Mouse (Mus musculus): ENCODE measurements around the gene Kcnk2. TPM values are rescaled to one million over a fixed set of nuclear protein-coding genes. Genes with fewer than 3 reads are reported as not detected.

Kcnk2 gene
- polyA plus RNA-seq, 1 experiment from 2014 or later = 0.55 TPM

DNA sequence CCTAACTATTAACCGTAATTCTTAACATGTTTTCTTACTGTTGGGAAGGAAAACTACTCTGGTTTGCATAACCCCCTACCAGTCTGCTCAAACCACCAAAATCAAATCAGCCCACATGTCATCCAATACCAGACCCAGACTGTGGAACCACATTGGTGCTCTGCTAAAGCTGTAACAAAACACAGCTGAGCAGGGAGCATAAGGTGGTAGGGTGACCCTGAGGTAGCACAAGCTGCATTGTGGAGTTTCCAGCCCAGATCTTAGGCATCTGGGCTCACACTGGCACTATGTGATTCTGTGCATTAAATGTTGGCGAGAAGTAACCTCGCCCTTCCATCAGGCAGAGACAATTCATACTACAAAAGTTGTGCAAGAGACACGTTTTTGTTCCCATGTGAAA is 1.1 kb upstream of the Kcnk2 start:
- no peak overlapping the region for H3K27ac ChIP-seq (replicated peaks)
- no peaks in the 10 kb centered on the region for H3K27me3 ChIP-seq (replicated peaks)
- no peak for ATAC-seq (ENCODE audit: extremely low read depth, insufficient number of reproducible peaks, low FRiP score, low TSS enrichment)
- no peak overlapping the region for H3K9ac ChIP-seq
- no peak overlapping the region for H3K4me2 ChIP-seq
- peaks cover 5% of the 10 kb centered on the region; the same call in 1 of the 2 replicates for H3K4me1 ChIP-seq
- H3K4me3 ChIP-seq = no peak overlapping the region
- WGBS = 80% methylated on average over 4 of the region's 4 CpGs
- H3K9me3 ChIP-seq = no peaks in the 10 kb centered on the region
- no peaks in the 10 kb centered on the region for H3K36me3 ChIP-seq

GRCm38 (mm10) chr1:189386848-189387247 is 15.2 kb downstream of the Kcnk2 start:
- H3K9me3 ChIP-seq = no peaks in the 10 kb centered on the region
- no peaks in the 10 kb centered on the region for H3K4me1 ChIP-seq
- no peaks in the 10 kb centered on the region for H3K27me3 ChIP-seq (replicated peaks)
- 60% methylated on average over 10 of the region's 10 CpGs for WGBS
- H3K36me3 ChIP-seq = no peaks in the 10 kb centered on the region
- no peak overlapping the region for H3K4me2 ChIP-seq
- no peak overlapping the region for H3K27ac ChIP-seq (replicated peaks)
- ATAC-seq (ENCODE audit: extremely low read depth, insufficient number of reproducible peaks, low FRiP score, low TSS enrichment) = no peak
- H3K9ac ChIP-seq = no peak overlapping the region
- H3K4me3 ChIP-seq = no peak overlapping the region

DNA sequence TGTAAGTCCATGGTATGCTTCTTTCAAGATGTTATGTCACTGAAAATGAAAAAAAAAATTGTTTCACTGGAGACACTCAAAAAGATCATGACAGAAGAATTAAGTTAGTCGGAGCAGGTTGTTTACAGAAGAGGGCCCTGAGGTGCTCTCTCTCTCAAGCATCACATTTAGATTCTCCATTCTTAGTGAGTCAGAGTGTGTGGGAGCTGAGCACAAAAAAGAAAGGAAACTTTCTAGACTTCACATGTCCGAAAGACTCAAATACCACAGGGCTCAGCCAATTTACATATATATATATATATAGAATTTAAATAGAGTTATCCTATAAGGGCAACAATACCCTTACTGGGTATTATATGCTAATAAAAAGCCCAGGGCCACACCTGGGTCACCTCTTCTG is 15.9 kb downstream of the Kcnk2 start:
- 72% methylated on average over 2 of the region's 2 CpGs for WGBS
- H3K27ac ChIP-seq (replicated peaks) = no peak overlapping the region
- ATAC-seq (ENCODE audit: extremely low read depth, insufficient number of reproducible peaks, low FRiP score, low TSS enrichment) = no peak
- no peaks in the 10 kb centered on the region for H3K9me3 ChIP-seq
- no peak overlapping the region for H3K9ac ChIP-seq
- no peak overlapping the region for H3K4me2 ChIP-seq
- H3K36me3 ChIP-seq = no peaks in the 10 kb centered on the region
- H3K4me1 ChIP-seq = no peaks in the 10 kb centered on the region
- no peak overlapping the region for H3K4me3 ChIP-seq
- no peaks in the 10 kb centered on the region for H3K27me3 ChIP-seq (replicated peaks)

DNA sequence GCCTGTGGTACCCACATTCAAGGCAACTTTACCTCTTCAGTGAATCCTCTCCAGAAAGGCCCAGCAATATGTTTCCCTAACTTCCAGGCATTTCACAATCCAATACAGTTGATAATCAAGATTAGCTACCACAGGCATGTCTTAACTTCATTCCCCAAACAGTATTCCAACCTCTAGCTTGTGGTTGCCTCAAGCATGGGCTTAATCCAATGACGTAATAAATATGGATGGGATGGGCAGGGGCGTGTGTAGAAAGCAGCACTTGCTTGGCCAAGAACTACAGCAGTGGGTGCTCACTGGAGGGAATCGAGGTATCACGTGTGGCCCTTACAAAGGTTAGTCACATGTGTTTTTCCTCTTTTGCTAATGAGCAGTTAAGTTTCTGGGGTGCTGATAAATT is 34.4 kb downstream of the Kcnk2 start:
- no peak overlapping the region for H3K27ac ChIP-seq (replicated peaks)
- WGBS = 77% methylated on average over 4 of the region's 4 CpGs
- H3K27me3 ChIP-seq (replicated peaks) = no peaks in the 10 kb centered on the region
- no peak overlapping the region for H3K4me3 ChIP-seq
- no peaks in the 10 kb centered on the region for H3K9me3 ChIP-seq
- H3K36me3 ChIP-seq = no peaks in the 10 kb centered on the region
- H3K4me2 ChIP-seq = no peak overlapping the region
- H3K4me1 ChIP-seq = peaks cover 9% of the 10 kb centered on the region; the same call in 1 of the 2 replicates
- no peak for ATAC-seq (ENCODE audit: extremely low read depth, insufficient number of reproducible peaks, low FRiP score, low TSS enrichment)
- no peak overlapping the region for H3K9ac ChIP-seq

DNA sequence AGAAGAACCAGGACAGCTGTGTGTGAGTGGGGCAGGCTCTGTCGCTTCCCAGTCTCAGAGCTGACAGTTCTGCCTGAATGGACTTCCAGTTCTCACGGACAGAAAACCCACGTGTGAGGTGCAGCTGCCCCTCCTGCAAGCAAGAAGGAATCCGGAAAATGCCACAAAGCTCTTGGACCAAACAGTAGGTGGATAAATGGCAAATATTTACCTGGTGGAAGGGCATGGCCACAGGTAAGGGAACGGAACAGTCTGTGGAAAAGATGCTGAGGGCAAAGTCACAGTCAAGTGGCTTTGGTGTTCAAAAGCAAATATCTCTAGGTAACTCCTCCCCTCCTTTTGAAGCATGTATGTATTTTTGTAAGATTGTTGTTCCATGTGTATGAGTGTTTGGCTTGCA is 37.9 kb downstream of the Kcnk2 start:
- no peak for ATAC-seq (ENCODE audit: extremely low read depth, insufficient number of reproducible peaks, low FRiP score, low TSS enrichment)
- no peak overlapping the region for H3K9ac ChIP-seq
- H3K4me3 ChIP-seq = no peak overlapping the region
- no peaks in the 10 kb centered on the region for H3K9me3 ChIP-seq
- H3K4me1 ChIP-seq = no peaks in the 10 kb centered on the region
- no peaks in the 10 kb centered on the region for H3K27me3 ChIP-seq (replicated peaks)
- 69% methylated on average over 5 of the region's 5 CpGs for WGBS
- H3K36me3 ChIP-seq = no peaks in the 10 kb centered on the region
- no peak overlapping the region for H3K4me2 ChIP-seq
- H3K27ac ChIP-seq (replicated peaks) = no peak overlapping the region

GRCm38 (mm10) chr1:189362579-189362978 is 39.5 kb downstream of the Kcnk2 start:
- Histone ChIP-seq H3K4me1 (no peaks in the 10 kb centered on the region), H3K27me3 (replicated peaks) (no peaks in the 10 kb centered on the region), H3K4me3 (no peak overlapping the region), H3K9ac (no peak overlapping the region), H3K27ac (replicated peaks) (no peak overlapping the region), H3K9me3 (no peaks in the 10 kb centered on the region), H3K4me2 (no peak overlapping the region), H3K36me3 (no peaks in the 10 kb centered on the region)
- 51% methylated on average over 6 of the region's 6 CpGs for WGBS
- ATAC-seq (ENCODE audit: extremely low read depth, insufficient number of reproducible peaks, low FRiP score, low TSS enrichment) = no peak

DNA sequence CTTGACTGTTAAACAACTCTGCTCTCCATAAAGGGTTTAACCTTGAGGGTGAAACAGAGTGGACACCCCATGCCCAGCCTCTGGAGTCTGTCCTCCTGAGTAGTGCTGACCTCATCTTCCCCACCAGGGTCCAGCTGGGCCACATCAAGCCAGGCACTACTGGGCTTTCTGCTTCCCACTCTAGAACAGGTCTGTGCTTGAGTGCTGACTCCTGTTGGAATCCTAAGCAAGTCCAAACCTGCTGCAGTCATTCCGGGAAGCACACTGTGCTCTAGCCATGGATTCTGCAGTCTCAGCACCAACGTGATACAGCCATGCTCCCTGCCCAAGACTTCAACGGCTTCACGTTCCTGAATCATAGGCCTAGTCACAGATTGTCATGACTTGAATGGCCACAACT is 42.4 kb downstream of the Kcnk2 start:
- H3K4me3 ChIP-seq = no peak overlapping the region
- no peak overlapping the region for H3K4me2 ChIP-seq
- no peaks in the 10 kb centered on the region for H3K4me1 ChIP-seq
- H3K27ac ChIP-seq (replicated peaks) = no peak overlapping the region
- H3K36me3 ChIP-seq = no peaks in the 10 kb centered on the region
- H3K9me3 ChIP-seq = peaks cover 1% of the 10 kb centered on the region; the same call in 1 of the 2 replicates
- H3K27me3 ChIP-seq (replicated peaks) = no peaks in the 10 kb centered on the region
- ATAC-seq (ENCODE audit: extremely low read depth, insufficient number of reproducible peaks, low FRiP score, low TSS enrichment) = no peak
- 68% methylated on average over 4 of the region's 4 CpGs for WGBS
- H3K9ac ChIP-seq = no peak overlapping the region

DNA sequence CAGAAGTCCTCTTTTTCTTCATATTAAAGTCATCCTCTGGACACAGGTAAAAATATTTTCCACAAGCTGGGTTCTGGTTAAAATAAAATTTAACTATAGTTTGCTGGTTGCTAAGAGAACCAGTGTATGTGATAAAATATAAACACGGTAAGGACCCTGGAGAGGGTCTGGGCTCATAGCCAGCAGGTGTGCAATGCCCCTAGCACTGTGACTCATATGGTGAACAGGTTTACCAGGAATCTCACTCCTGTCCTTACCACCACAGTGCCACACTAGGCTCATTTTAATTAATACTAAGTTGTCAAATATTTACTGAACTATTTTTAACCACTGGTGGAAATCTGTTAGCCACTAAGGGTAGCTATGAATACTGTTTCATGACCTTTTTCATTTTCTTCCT is 48.2 kb downstream of the Kcnk2 start:
- no peak for ATAC-seq (ENCODE audit: extremely low read depth, insufficient number of reproducible peaks, low FRiP score, low TSS enrichment)
- Histone ChIP-seq H3K27me3 (replicated peaks) (no peaks in the 10 kb centered on the region), H3K4me2 (no peak overlapping the region), H3K9ac (no peak overlapping the region), H3K36me3 (no peaks in the 10 kb centered on the region), H3K9me3 (peaks cover 2% of the 10 kb centered on the region; the same call in 1 of the 2 replicates), H3K4me1 (peaks cover 16% of the 10 kb centered on the region), H3K4me3 (no peak overlapping the region), H3K27ac (replicated peaks) (no peak overlapping the region)
- 60% methylated on average over 1 of the region's 1 CpGs for WGBS

- no peak for ATAC-seq (ENCODE audit: extremely low read depth, insufficient number of reproducible peaks, low FRiP score, low TSS enrichment)
- 0 out of 2 replicates have a peak, but pooled peaks cover 3% of the 10 kb centered on the region for H3K27me3 ChIP-seq (replicated peaks)
- H3K9ac ChIP-seq = no peak overlapping the region
- H3K9me3 ChIP-seq = peaks cover 2% of the 10 kb centered on the region; the same call in 1 of the 2 replicates
- 19% methylated on average over 6 of the region's 6 CpGs for WGBS
- peaks cover 16% of the 10 kb centered on the region for H3K4me1 ChIP-seq
- no peak overlapping the region for H3K4me3 ChIP-seq
- H3K36me3 ChIP-seq = no peaks in the 10 kb centered on the region
- 0 out of 2 replicates have a peak overlapping the region, but pooled peaks have one; percentile 6 for H3K4me2 ChIP-seq
- no peak overlapping the region for H3K27ac ChIP-seq (replicated peaks)
Measured at GRCm38 (mm10) chr1:189351804-189352203, 50.3 kb downstream of the Kcnk2 start.

DNA sequence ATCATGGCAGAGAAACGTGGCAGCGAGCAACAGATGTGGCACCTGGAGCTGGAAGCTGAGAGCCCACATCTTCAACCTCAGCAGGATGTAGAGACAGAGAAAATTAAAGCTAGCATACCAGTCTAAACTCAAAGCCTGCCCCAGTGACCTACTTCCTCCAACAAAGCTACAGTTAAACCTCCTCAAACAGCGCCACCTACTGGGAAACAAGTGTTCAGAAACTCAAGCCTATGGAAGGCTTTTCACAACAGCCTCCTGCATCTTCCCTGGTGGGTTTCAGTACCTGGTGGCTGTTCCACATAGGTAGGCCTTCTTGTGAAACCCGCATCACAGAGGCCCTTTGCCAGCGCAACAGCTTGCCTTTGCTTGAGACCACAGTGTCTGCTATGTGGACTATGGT is 52.9 kb downstream of the Kcnk2 start:
- peaks cover 16% of the 10 kb centered on the region for H3K4me1 ChIP-seq
- H3K27me3 ChIP-seq (replicated peaks) = peaks cover 23% of the 10 kb centered on the region
- H3K4me2 ChIP-seq = no peak overlapping the region
- no peaks in the 10 kb centered on the region for H3K9me3 ChIP-seq
- H3K4me3 ChIP-seq = no peak overlapping the region
- no peak overlapping the region for H3K9ac ChIP-seq
- no peak for ATAC-seq (ENCODE audit: extremely low read depth, insufficient number of reproducible peaks, low FRiP score, low TSS enrichment)
- 76% methylated on average over 5 of the region's 5 CpGs for WGBS
- H3K27ac ChIP-seq (replicated peaks) = no peak overlapping the region
- no peaks in the 10 kb centered on the region for H3K36me3 ChIP-seq

- H3K9ac ChIP-seq = no peak overlapping the region
- peaks cover 7% of the 10 kb centered on the region for H3K4me1 ChIP-seq
- H3K27ac ChIP-seq (replicated peaks) = no peak overlapping the region
- H3K9me3 ChIP-seq = no peaks in the 10 kb centered on the region
- no peak for ATAC-seq (ENCODE audit: extremely low read depth, insufficient number of reproducible peaks, low FRiP score, low TSS enrichment)
- H3K4me3 ChIP-seq = no peak overlapping the region
- no peaks in the 10 kb centered on the region for H3K36me3 ChIP-seq
- 49% methylated on average over 5 of the region's 5 CpGs for WGBS
- no peak overlapping the region for H3K4me2 ChIP-seq
- peaks cover 60% of the 10 kb centered on the region for H3K27me3 ChIP-seq (replicated peaks)
Measured at GRCm38 (mm10) chr1:189345166-189345565, 56.9 kb downstream of the Kcnk2 start.

DNA sequence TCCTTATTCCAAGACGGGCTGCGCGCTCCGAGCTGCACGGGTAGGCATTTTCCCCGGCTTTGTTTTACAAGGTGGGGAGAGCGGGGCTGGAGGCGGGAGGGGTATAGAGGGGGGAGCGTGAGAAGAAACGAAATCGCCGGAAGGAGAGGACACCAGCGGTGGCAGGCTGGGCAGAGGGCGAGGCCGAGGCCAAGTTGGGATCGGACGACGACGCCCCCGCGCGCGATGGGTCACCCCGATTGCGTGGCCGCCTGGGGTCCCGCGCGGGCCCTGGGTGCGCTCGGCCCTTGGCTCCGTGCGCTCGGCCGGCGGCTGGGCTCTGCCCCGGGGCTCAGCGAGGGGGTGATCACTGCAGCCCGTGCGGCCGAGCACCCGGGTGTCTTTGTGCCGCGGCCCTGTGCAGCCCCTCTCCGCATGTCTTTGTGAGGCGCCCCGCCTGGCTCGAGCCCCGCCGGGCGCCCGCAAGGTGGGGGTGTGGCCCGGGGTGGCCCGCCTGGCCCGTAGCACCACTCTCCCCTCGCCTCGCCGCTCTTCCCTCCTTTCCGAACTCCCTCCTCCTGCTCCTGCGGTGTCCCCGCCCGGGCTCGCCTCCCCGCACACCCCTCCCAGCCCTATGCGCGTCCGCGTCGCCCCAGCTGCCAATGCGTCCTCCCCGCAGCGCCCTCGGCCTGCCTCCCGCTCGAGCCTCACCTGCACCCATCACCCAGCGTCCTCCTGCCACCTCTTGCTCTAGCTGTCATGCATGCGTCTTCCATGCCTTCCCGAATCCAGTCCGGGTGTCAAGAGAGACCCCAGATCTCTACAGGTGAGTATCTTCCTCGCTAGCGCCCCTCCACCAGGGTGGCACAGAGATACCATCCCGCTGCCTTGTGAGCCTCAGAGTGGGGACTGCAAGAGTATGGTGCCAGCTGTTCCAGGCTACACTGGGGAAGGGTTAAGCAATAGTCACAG is 58.5 kb downstream of the Kcnk2 start:
- Histone ChIP-seq H3K4me1 (peaks cover 7% of the 10 kb centered on the region), H3K4me2 (peak overlapping the region; percentile 95), H3K4me3 (peak overlapping the region; percentile 61), H3K27me3 (replicated peaks) (peaks cover 62% of the 10 kb centered on the region), H3K27ac (replicated peaks) (no peak overlapping the region), H3K9me3 (no peaks in the 10 kb centered on the region), H3K36me3 (no peaks in the 10 kb centered on the region), H3K9ac (peak overlapping the region; percentile 81)
- 2% methylated on average over 58 of the region's 82 CpGs for WGBS
- no peak for ATAC-seq (ENCODE audit: extremely low read depth, insufficient number of reproducible peaks, low FRiP score, low TSS enrichment)

Measured in heart, embryonic 13.5 days (tissue).